Mouse (Mus musculus) liver, postnatal 0 days (tissue): ENCODE data around the gene Khk.

Experiments used
- CTCF ChIP-seq: sonication (generic); IDR thresholded peaks from 2 replicates; pipeline ENCODE4 v1.5.1; 2016; ENCODE audit warnings: antibody characterized with exemption, low read depth
- EP300 ChIP-seq: IDR thresholded peaks from 2 replicates; pipeline ENCODE4 v1.6.1; 2016; ENCODE audit warnings: antibody characterized with exemption, low read depth, mild to moderate bottlenecking

DNA sequence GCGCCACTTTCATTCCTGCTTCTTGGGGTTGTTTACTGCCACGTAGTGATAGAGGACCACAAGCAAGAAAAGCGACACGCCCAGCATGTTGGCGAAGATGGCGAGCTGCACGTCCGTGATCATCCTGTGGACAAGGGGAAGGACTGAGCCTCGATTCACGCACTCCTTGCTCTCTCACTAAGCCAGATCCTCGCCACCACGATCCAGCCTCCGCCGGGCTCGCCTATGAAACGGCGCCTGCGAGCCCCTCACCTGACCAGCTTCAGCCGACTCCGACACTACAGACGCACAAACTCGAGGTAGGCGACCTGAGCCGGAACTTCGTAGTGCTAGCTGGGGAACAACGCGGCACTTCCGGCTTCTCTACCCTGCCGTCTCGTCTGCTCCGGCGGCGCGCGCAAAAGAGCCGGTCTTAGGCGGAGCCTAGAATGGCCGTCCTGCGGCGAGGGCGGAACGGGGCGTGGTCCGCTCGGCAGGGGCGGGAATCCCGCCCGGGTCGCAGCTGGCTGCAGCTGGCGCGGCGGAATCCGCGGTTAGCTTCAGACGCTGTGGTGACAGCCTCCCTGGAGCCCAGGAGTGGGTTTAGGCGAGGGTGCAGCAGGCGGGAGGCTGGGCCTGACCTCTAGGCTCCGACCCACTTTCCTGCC is 13.7 kb upstream of the Khk start, which contains the start of gene Ost4:
- TF ChIP-seq EP300 (peak; percentile 30; the same call in 1 of the 2 replicates), CTCF (no peak)
